Mouse (Mus musculus) liver, embryonic 12.5 days (tissue): Measurements from ENCODE around the gene Ctrb1. TPM values are rescaled to one million over a fixed set of nuclear protein-coding genes. Genes with fewer than 3 reads are reported as not detected.
"Not testable (repeated sequence)": the region's sequence is repeated elsewhere in the genome, so short reads cannot be mapped to it uniquely, and the experiment has no call there.

Experiments
- ATAC-seq: fragments of 200-750 bp; cut with Nextera tagmentation; 2 replicates; pipeline ENCODE4 v1.8.0; 2017; ENCODE audit warnings: moderate number of reproducible peaks, mild to moderate bottlenecking, moderate library complexity
- H3K27ac ChIP-seq: fragments of 300-500 bp; sonication (generic); 2 replicates; pipeline ENCODE4 v1.5.1; 2016; ENCODE audit warnings: mild to moderate bottlenecking
- H3K27me3 ChIP-seq: fragments of 300-500 bp; sonication (generic); replicated peaks from 2 replicates; pipeline ENCODE4 v1.6.1; 2016; ENCODE audit warnings: mild to moderate bottlenecking, moderate library complexity
- H3K36me3 ChIP-seq: fragments of 300-500 bp; sonication (generic); 2 replicates; pipeline ENCODE4 v1.6.1; 2016; ENCODE audit warnings: mild to moderate bottlenecking, moderate library complexity
- H3K4me1 ChIP-seq: fragments of 300-500 bp; sonication (generic); 2 replicates; pipeline ENCODE4 v1.6.1; 2016
- H3K4me2 ChIP-seq: fragments of 300-500 bp; sonication (generic); 2 replicates; pipeline ENCODE4 v1.6.1; 2016; ENCODE audit warnings: mild to moderate bottlenecking, moderate library complexity
- H3K4me3 ChIP-seq: fragments of 300-500 bp; sonication (generic); 2 replicates; pipeline ENCODE4 v1.5.1; 2016; ENCODE audit warnings: mild to moderate bottlenecking, moderate library complexity
- H3K9ac ChIP-seq: fragments of 300-500 bp; sonication (generic); 2 replicates; pipeline ENCODE4 v1.6.1; 2016; ENCODE audit warnings: mild to moderate bottlenecking, moderate library complexity
- H3K9me3 ChIP-seq: fragments of 300-500 bp; sonication (generic); replicated peaks from 2 replicates; pipeline ENCODE4 v1.6.1; 2016; ENCODE audit warnings: mild to moderate bottlenecking, moderate library complexity
- WGBS: fragments of 180-500 bp; shearing (Covaris S2); methylation state at CpG from one replicate; pipeline ENCODE4 v1.1.7; 2016; ENCODE audit not compliant: insufficient replicate concordance; 5-methylcytosine and 5-hydroxymethylcytosine counted together
- polyA plus RNA-seq: library from polyadenylated mRNA; unstranded; fragments of >200 nt; fragmentation: Nextera tagmentation; extraction: Ambion mirVana; gene quantifications from 2 replicates; pipeline ENCODE4 v1.2.1, GENCODE M21; 2016

Gene Ctrb1
- polyA plus RNA-seq, 1 experiment from 2014 or later: not detected

GRCm38 (mm10) chr8:111678111-111678510 lies 12.7 kb downstream of the Ctrb1 start:
- 18% methylated on average over 3 of the region's 3 CpGs for WGBS
- Histone ChIP-seq H3K27ac (no peak overlapping the region), H3K4me2 (no peak overlapping the region), H3K4me1 (no peaks in the 10 kb centered on the region), H3K9ac (no peak overlapping the region), H3K27me3 (peaks cover 42% of the 10 kb centered on the region), H3K4me3 (no peak overlapping the region), H3K9me3 (0 out of 2 replicates have a peak, but pooled peaks cover 6% of the 10 kb centered on the region), H3K36me3 (no peaks in the 10 kb centered on the region)
- no peak for ATAC-seq

DNA sequence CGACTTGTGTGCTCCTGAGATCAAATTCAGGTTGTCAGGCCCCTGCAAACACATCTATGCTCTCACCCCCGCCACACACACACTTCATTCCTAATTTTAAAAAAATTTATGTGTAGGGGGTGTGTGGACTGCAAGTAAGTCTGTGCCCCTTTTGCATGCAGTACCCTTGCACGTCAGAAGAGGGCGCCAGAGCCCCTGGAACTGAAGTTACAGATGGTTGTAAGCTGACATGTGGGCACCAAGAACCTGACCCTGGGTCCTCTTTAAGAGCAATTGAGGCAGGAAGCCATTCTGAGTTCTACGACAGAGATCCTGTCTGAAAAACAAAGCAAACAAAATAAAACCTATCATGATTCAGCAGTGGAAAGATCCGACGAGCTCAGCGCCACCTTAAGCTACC lies 14.6 kb downstream of the Ctrb1 start:
- H3K4me3 ChIP-seq: no peak overlapping the region
- no peak overlapping the region for H3K9ac ChIP-seq
- no peak for ATAC-seq
- H3K9me3 ChIP-seq: 0 out of 2 replicates have a peak, but pooled peaks cover 6% of the 10 kb centered on the region
- peaks cover 9% of the 10 kb centered on the region for H3K36me3 ChIP-seq
- H3K4me2 ChIP-seq: no peak overlapping the region
- no peak overlapping the region for H3K27ac ChIP-seq
- H3K4me1 ChIP-seq: no peaks in the 10 kb centered on the region
- 65% methylated on average over 8 of the region's 8 CpGs for WGBS
- peaks cover 28% of the 10 kb centered on the region for H3K27me3 ChIP-seq

- Histone ChIP-seq H3K4me2 (no peak overlapping the region), H3K27me3 (no peaks in the 10 kb centered on the region), H3K36me3 (peaks cover 53% of the 10 kb centered on the region), H3K9ac (no peak overlapping the region), H3K4me1 (no peaks in the 10 kb centered on the region), H3K27ac (no peak overlapping the region), H3K9me3 (0 out of 2 replicates have a peak, but pooled peaks cover 6% of the 10 kb centered on the region), H3K4me3 (no peak overlapping the region)
- no peak for ATAC-seq
- WGBS: 73% methylated on average over 2 of the region's 2 CpGs
These were observed 24.1 kb downstream of the Ctrb1 start for GRCm38 (mm10) chr8:111666751-111667150.

GRCm38 (mm10) chr8:111662473-111662872 lies 28.3 kb downstream of the Ctrb1 start:
- no peak overlapping the region for H3K4me2 ChIP-seq
- no peaks in the 10 kb centered on the region for H3K9me3 ChIP-seq
- no peak overlapping the region for H3K4me3 ChIP-seq
- H3K36me3 ChIP-seq: peaks cover 23% of the 10 kb centered on the region
- no peak for ATAC-seq
- no peaks in the 10 kb centered on the region for H3K27me3 ChIP-seq
- 76% methylated on average over 3 of the region's 3 CpGs for WGBS
- no peak overlapping the region for H3K27ac ChIP-seq
- peaks cover 6% of the 10 kb centered on the region; the same call in 1 of the 2 replicates for H3K4me1 ChIP-seq
- no peak overlapping the region for H3K9ac ChIP-seq

DNA sequence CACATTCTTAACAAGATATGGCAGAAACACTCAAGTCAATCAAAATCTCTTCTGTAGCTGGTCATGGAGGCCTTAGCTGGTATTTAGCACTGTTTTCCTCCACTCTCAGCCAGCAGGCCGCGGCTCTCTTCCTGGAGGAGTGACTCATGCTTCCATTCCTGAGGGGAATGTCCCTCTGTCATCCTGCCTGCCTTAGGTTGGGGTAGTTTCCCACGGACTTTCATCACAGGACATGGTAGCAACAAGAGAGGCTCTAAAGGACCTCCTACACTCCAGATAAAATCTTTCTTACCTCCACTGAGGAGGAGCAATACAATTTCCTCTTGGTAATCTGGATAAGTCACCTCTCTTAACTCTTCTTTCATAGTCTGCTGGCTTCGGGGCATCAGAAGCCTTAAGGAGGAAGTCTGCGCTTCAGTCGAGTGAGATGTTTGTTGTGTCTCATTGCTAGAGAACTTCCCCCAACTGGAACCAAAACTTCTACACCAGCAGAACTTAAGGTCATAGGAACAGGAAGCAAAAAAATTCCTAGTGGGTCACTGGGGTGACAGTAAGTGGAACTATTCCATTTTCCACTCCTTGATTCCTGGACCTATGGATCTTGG lies 31.9 kb downstream of the Ctrb1 start:
- Histone ChIP-seq H3K27ac (no peak overlapping the region), H3K4me3 (no peak overlapping the region), H3K9me3 (no peaks in the 10 kb centered on the region), H3K4me2 (no peak overlapping the region), H3K27me3 (no peaks in the 10 kb centered on the region), H3K9ac (peak overlapping the region; percentile 33; the same call in 1 of the 2 replicates), H3K36me3 (peaks cover 7% of the 10 kb centered on the region), H3K4me1 (peaks cover 14% of the 10 kb centered on the region; the same call in 1 of the 2 replicates)
- WGBS: 43% methylated on average over 6 of the region's 6 CpGs
- no peak for ATAC-seq

DNA sequence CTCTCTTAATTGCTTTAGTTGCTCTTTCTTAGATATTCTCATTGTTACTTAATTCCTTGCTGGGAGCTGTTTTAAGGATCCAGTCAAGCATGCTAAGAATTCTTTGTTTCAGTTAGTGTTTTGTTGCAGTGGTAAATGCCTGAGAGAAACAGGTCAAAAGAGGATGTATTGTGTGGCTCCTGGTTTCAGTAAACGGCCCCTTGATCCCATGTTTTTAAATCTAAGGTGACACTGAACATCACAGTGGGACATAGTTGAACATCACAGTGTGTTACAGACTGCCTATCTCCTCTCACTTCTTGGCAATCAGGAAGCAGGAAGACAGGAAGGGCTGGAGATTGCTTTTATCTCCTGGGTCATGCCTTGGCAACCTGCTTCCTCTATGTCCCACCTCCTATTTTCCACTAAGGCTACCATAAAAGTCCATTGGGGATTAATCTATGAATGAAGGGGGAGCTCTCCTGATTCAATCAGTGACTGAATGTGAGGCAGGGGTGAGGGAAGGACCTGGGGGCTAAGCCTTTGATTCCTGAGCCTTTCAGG lies 33.4 kb downstream of the Ctrb1 start:
- Histone ChIP-seq H3K9me3 (no peaks in the 10 kb centered on the region), H3K27ac (no peak overlapping the region), H3K27me3 (no peaks in the 10 kb centered on the region), H3K4me3 (no peak overlapping the region), H3K4me1 (peaks cover 14% of the 10 kb centered on the region; the same call in 1 of the 2 replicates), H3K36me3 (peaks cover 7% of the 10 kb centered on the region), H3K9ac (no peak overlapping the region), H3K4me2 (no peak overlapping the region)
- WGBS: 29% methylated on average over 1 of the region's 1 CpGs
- ATAC-seq: no peak

- no peaks in the 10 kb centered on the region for H3K36me3 ChIP-seq
- H3K4me1 ChIP-seq: peaks cover 17% of the 10 kb centered on the region
- no peaks in the 10 kb centered on the region for H3K9me3 ChIP-seq
- ATAC-seq: no peak
- no peak overlapping the region for H3K4me3 ChIP-seq
- H3K9ac ChIP-seq: no peak overlapping the region
- H3K4me2 ChIP-seq: no peak overlapping the region
- 82% methylated on average over 2 of the region's 2 CpGs for WGBS
- no peaks in the 10 kb centered on the region for H3K27me3 ChIP-seq
- H3K27ac ChIP-seq: no peak overlapping the region
These were observed 37.3 kb downstream of the Ctrb1 start for GRCm38 (mm10) chr8:111653524-111653923.

- Histone ChIP-seq H3K27ac (no peak overlapping the region), H3K4me1 (peaks cover 22% of the 10 kb centered on the region), H3K9ac (no peak overlapping the region), H3K4me3 (no peak overlapping the region), H3K9me3 (no peaks in the 10 kb centered on the region), H3K27me3 (no peaks in the 10 kb centered on the region), H3K36me3 (no peaks in the 10 kb centered on the region), H3K4me2 (no peak overlapping the region)
- no peak for ATAC-seq
- 79% methylated on average over 3 of the region's 3 CpGs for WGBS
These were observed 40.2 kb downstream of the Ctrb1 start for GRCm38 (mm10) chr8:111650651-111651050.

GRCm38 (mm10) chr8:111648834-111649233 lies 42.0 kb downstream of the Ctrb1 start:
- WGBS: 24% methylated on average over 2 of the region's 2 CpGs
- Histone ChIP-seq H3K4me1 (peaks cover 31% of the 10 kb centered on the region), H3K9ac (no peak overlapping the region), H3K4me3 (no peak overlapping the region), H3K9me3 (no peaks in the 10 kb centered on the region), H3K36me3 (no peaks in the 10 kb centered on the region), H3K4me2 (no peak overlapping the region), H3K27me3 (no peaks in the 10 kb centered on the region), H3K27ac (no peak overlapping the region)
- no peak for ATAC-seq

DNA sequence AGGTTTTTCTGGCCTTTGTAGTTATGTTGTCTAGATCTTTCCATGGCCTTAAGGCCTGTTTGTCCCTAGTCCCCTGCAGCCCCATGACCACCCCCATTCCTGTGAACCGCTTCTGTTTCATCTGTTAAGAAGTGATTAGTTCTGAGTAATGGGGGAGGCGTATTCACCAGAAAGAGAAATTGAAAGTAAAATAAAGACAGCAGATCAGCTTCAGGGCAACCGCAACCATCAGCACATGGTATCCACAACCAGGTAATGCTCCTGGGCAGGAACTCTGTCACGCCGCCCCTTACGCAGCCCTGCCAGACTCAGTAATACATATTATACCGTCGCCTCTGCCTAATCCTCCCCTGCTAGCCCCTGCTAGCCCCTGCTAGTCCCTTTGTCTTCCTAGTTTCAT lies 45.1 kb downstream of the Ctrb1 start:
- no peak overlapping the region for H3K9ac ChIP-seq
- peaks cover 45% of the 10 kb centered on the region for H3K4me1 ChIP-seq
- H3K4me2 ChIP-seq: 0 out of 2 replicates have a peak overlapping the region, but pooled peaks have one; percentile 2
- H3K4me3 ChIP-seq: no peak overlapping the region
- no peaks in the 10 kb centered on the region for H3K9me3 ChIP-seq
- H3K27ac ChIP-seq: no peak overlapping the region
- no peaks in the 10 kb centered on the region for H3K36me3 ChIP-seq
- WGBS: 75% methylated on average over 8 of the region's 8 CpGs
- no peaks in the 10 kb centered on the region for H3K27me3 ChIP-seq
- ATAC-seq: no peak

- WGBS: 21% methylated on average over 12 of the region's 12 CpGs
- Histone ChIP-seq H3K4me3 (peak overlapping the region; percentile 79), H3K27ac (peak overlapping the region; percentile 94), H3K9ac (peak overlapping the region; percentile 82), H3K4me1 (peaks cover 45% of the 10 kb centered on the region), H3K4me2 (peak overlapping the region; percentile 97)
- H3K9me3 ChIP-seq, H3K36me3 ChIP-seq, H3K27me3 ChIP-seq, ATAC-seq: not testable (repeated sequence)
These were observed 46.3 kb downstream of the Ctrb1 start for GRCm38 (mm10) chr8:111644286-111645051.
